Mouse (Mus musculus): ENCODE measurements around the gene Wdr81. TPM values are rescaled to one million over a fixed set of nuclear protein-coding genes. Genes with fewer than 3 reads are reported as not detected.

Gene Wdr81
- polyA plus RNA-seq, 1 experiment from 2014 or later = 7.2 TPM

GRCm38 (mm10) chr11:75423091-75423490 is 31.4 kb downstream of the Wdr81 start:
- no peaks in the 10 kb centered on the region for H3K36me3 ChIP-seq (replicated peaks)
- no peak overlapping the region for H3K27ac ChIP-seq
- H3K4me1 ChIP-seq = peaks cover 5% of the 10 kb centered on the region
- no peak for ATAC-seq (ENCODE audit: low FRiP score)
- H3K27me3 ChIP-seq = no peaks in the 10 kb centered on the region
- WGBS = 80% methylated on average over 3 of the region's 3 CpGs
- no peak overlapping the region for H3K4me3 ChIP-seq (replicated peaks)
- H3K4me2 ChIP-seq = no peak overlapping the region
- H3K9me3 ChIP-seq = no peaks in the 10 kb centered on the region
- no peak overlapping the region for H3K9ac ChIP-seq

GRCm38 (mm10) chr11:75422013-75422792 is 32.3 kb downstream of the Wdr81 start, which contains the start of gene Serpinf1:
Gene Serpinf1, minus strand, starts transcription at chr11:75422701.
- WGBS = 60% methylated on average over 10 of the region's 10 CpGs
- H3K9me3 ChIP-seq = no peaks in the 10 kb centered on the region
- no peaks in the 10 kb centered on the region for H3K36me3 ChIP-seq (replicated peaks)
- H3K4me1 ChIP-seq = peaks cover 5% of the 10 kb centered on the region
- peak within 1 kb of the TSS; percentile 13; the same call in 1 of the 2 replicates for H3K9ac ChIP-seq
- H3K4me2 ChIP-seq = peak within 1 kb of the TSS; percentile 23
- peak within 1 kb of the TSS; percentile 22 for H3K4me3 ChIP-seq (replicated peaks)
- H3K27ac ChIP-seq = no peak within 1 kb of the TSS
- no peaks in the 10 kb centered on the region for H3K27me3 ChIP-seq
- no peak for ATAC-seq (ENCODE audit: low FRiP score)

GRCm38 (mm10) chr11:75421375-75422012 is 33.0 kb downstream of the Wdr81 start:
- ATAC-seq (ENCODE audit: low FRiP score) = no peak
- 44% methylated on average over 6 of the region's 6 CpGs for WGBS
- Histone ChIP-seq H3K27me3 (no peaks in the 10 kb centered on the region), H3K9ac (peak overlapping the region; percentile 13; the same call in 1 of the 2 replicates), H3K4me2 (peak overlapping the region; percentile 23), H3K4me3 (replicated peaks) (peak overlapping the region; percentile 22), H3K9me3 (no peaks in the 10 kb centered on the region), H3K27ac (no peak overlapping the region), H3K4me1 (peaks cover 5% of the 10 kb centered on the region), H3K36me3 (replicated peaks) (no peaks in the 10 kb centered on the region)

DNA sequence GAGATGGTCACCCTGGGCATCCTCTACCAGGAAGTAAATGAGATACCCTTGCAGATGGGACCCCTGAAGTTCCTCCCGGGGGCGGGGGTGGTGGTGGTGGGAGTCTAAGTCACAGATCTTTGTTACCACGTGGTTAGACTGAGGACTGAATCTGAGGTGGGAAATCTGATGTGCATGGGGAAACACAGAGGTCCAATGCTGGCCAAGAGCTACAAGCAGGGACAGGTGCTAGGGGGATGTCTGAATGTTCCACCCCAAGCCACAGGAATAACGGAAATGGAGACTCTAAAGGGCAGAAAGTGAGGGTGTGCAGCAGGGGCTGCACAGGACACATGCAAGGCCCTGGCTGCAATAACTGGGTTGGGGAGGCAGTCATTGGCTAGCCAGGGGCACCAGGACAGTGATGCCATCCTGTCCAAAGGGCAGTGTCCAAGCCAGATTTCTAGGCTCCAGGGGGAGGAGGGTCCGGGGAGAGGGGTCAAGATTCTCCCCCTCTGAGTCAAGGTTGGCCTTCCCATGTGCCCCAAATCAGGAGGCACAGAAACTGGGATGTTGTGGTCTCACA is 33.6 kb downstream of the Wdr81 start:
- Histone ChIP-seq H3K9ac (no peak overlapping the region), H3K27ac (no peak overlapping the region), H3K36me3 (replicated peaks) (no peaks in the 10 kb centered on the region), H3K9me3 (no peaks in the 10 kb centered on the region), H3K4me1 (peaks cover 5% of the 10 kb centered on the region), H3K4me3 (replicated peaks) (no peak overlapping the region), H3K4me2 (no peak overlapping the region), H3K27me3 (no peaks in the 10 kb centered on the region)
- WGBS = 64% methylated on average over 5 of the region's 5 CpGs
- no peak for ATAC-seq (ENCODE audit: low FRiP score)

DNA sequence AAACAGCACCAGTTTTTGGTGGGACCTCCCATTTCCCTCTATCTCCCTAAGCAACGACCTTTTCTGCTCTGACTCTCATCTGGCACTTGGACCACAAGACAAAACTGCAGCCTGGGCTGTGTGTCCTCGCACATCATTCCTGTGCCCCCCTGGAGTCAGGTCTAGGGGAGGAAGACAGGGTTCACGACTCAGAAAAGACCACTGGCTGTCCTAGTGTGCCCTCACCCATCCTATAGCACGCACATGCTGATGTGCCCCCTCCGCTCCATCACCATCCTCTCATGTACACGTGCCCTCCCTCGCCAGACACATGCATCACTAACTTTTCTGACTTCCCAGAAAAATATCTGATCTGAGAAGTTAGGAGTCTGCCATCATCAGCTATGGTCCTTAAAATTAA is 34.5 kb downstream of the Wdr81 start:
- H3K27me3 ChIP-seq = no peaks in the 10 kb centered on the region
- H3K4me3 ChIP-seq (replicated peaks) = no peak overlapping the region
- peaks cover 5% of the 10 kb centered on the region for H3K4me1 ChIP-seq
- H3K27ac ChIP-seq = no peak overlapping the region
- H3K9me3 ChIP-seq = no peaks in the 10 kb centered on the region
- H3K4me2 ChIP-seq = no peak overlapping the region
- 84% methylated on average over 7 of the region's 7 CpGs for WGBS
- no peak overlapping the region for H3K9ac ChIP-seq
- ATAC-seq (ENCODE audit: low FRiP score) = no peak
- no peaks in the 10 kb centered on the region for H3K36me3 ChIP-seq (replicated peaks)

DNA sequence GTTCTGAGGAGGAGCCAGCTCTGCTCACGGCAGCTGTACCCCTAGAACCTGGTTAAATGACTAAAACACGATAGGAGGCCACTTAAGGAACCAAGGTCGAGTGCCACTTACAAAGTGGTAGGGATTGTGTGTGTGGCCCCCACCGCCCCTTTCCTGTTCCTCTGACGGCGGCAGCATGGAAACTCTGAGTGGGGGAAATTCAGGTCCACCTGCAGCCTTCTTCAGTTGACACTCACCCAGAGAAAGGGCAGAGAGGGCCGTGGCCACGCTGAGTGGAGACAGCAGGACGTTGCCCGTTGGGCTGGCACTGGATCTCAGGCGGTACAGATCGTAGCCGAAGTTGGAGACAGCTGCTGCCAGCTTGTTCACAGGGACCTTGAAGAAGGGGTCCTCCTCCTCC is 38.5 kb downstream of the Wdr81 start:
- ATAC-seq (ENCODE audit: low FRiP score) = no peak
- Histone ChIP-seq H3K27ac (no peak overlapping the region), H3K9ac (no peak overlapping the region), H3K36me3 (replicated peaks) (no peaks in the 10 kb centered on the region), H3K9me3 (no peaks in the 10 kb centered on the region), H3K4me1 (no peaks in the 10 kb centered on the region; the same call in 1 of the 2 replicates), H3K4me2 (no peak overlapping the region), H3K4me3 (replicated peaks) (no peak overlapping the region), H3K27me3 (no peaks in the 10 kb centered on the region)
- 89% methylated on average over 13 of the region's 13 CpGs for WGBS

GRCm38 (mm10) chr11:75415096-75415495 is 39.4 kb downstream of the Wdr81 start:
- H3K4me3 ChIP-seq (replicated peaks) = no peak overlapping the region
- WGBS = 66% methylated on average over 7 of the region's 7 CpGs

GRCm38 (mm10) chr11:75410591-75410990 is 43.9 kb downstream of the Wdr81 start:
- no peak for ATAC-seq (ENCODE audit: low FRiP score)

More at GRCm38 (mm10) chr11:75415096-75415495, 39.4 kb downstream of the Wdr81 start:
- Histone ChIP-seq H3K4me1 (no peaks in the 10 kb centered on the region), H3K27ac (no peak overlapping the region), H3K4me2 (no peak overlapping the region), H3K36me3 (replicated peaks) (no peaks in the 10 kb centered on the region), H3K9ac (no peak overlapping the region), H3K27me3 (no peaks in the 10 kb centered on the region), H3K9me3 (no peaks in the 10 kb centered on the region)
- no peak for ATAC-seq (ENCODE audit: low FRiP score)

GRCm38 (mm10) chr11:75409679-75410575 is 44.6 kb downstream of the Wdr81 start:
- Histone ChIP-seq H3K9me3 (no peaks in the 10 kb centered on the region), H3K4me3 (replicated peaks) (no peak overlapping the region), H3K9ac (no peak overlapping the region), H3K4me2 (no peak overlapping the region), H3K36me3 (replicated peaks) (no peaks in the 10 kb centered on the region), H3K4me1 (no peaks in the 10 kb centered on the region), H3K27me3 (no peaks in the 10 kb centered on the region), H3K27ac (no peak overlapping the region)
- ATAC-seq (ENCODE audit: low FRiP score) = no peak
- 81% methylated on average over 17 of the region's 17 CpGs for WGBS

More at GRCm38 (mm10) chr11:75410591-75410990, 43.9 kb downstream of the Wdr81 start:
- H3K27me3 ChIP-seq = no peaks in the 10 kb centered on the region
- H3K4me3 ChIP-seq (replicated peaks) = no peak overlapping the region
- H3K9ac ChIP-seq = no peak overlapping the region
- no peaks in the 10 kb centered on the region for H3K36me3 ChIP-seq (replicated peaks)
- WGBS = 93% methylated on average over 7 of the region's 7 CpGs
- no peak overlapping the region for H3K4me2 ChIP-seq
- no peak overlapping the region for H3K27ac ChIP-seq
- H3K9me3 ChIP-seq = no peaks in the 10 kb centered on the region
- H3K4me1 ChIP-seq = no peaks in the 10 kb centered on the region

DNA sequence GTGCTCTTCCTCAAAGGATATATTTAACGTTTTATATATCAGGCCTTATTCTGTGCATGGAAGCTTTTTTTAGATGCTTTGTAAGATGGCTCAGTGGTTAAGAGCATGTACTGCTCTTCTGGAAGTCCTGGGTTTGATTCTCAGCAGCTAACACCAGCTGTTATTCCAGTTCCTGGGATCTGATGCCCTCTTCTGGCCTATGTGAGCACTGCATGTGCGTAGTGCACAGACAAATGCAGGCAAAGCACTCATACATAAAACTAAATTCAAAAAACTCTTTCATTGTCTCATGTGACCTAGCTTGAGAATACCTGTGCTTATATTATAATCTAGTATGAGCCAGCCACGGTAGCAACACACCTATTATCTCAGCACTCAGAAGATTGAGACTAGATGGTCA is 47.7 kb downstream of the Wdr81 start:
- ATAC-seq (ENCODE audit: low FRiP score) = no peak
- no peaks in the 10 kb centered on the region for H3K9me3 ChIP-seq
- no peaks in the 10 kb centered on the region for H3K36me3 ChIP-seq (replicated peaks)
- H3K4me1 ChIP-seq = no peaks in the 10 kb centered on the region
- no peak overlapping the region for H3K27ac ChIP-seq
- 42% methylated on average over 3 of the region's 3 CpGs for WGBS
- H3K4me3 ChIP-seq (replicated peaks) = no peak overlapping the region
- no peak overlapping the region for H3K9ac ChIP-seq
- H3K27me3 ChIP-seq = no peaks in the 10 kb centered on the region
- H3K4me2 ChIP-seq = no peak overlapping the region

GRCm38 (mm10) chr11:75406104-75406503 is 48.4 kb downstream of the Wdr81 start:
- Histone ChIP-seq H3K9me3 (no peaks in the 10 kb centered on the region), H3K36me3 (replicated peaks) (no peaks in the 10 kb centered on the region), H3K27me3 (no peaks in the 10 kb centered on the region), H3K9ac (no peak overlapping the region), H3K4me3 (replicated peaks) (no peak overlapping the region), H3K4me1 (no peaks in the 10 kb centered on the region), H3K27ac (no peak overlapping the region), H3K4me2 (no peak overlapping the region)
- ATAC-seq (ENCODE audit: low FRiP score) = no peak
- WGBS = 74% methylated on average over 4 of the region's 4 CpGs

DNA sequence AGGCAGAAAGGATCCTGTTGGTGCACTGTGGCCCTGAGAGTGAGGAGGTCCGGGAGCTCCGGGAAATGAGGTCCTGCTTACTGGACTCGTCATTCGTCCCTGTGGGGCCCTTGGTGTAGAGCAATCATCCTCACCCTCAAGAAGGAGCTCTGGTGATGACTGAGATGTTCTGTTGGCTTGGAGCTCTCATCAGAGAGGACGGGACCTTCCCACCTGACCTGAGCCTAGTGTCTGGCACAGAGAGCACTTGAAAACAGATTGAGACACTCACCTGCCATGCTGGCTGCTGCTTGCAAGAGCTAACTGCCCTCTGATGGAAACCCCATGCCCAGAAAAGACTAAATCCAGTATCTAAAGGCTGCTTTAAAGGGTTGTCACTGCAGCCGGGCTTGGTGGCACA is 49.7 kb downstream of the Wdr81 start:
- Histone ChIP-seq H3K4me1 (no peaks in the 10 kb centered on the region), H3K27me3 (no peaks in the 10 kb centered on the region), H3K36me3 (replicated peaks) (no peaks in the 10 kb centered on the region; the same call in 1 of the 2 replicates), H3K4me3 (replicated peaks) (no peak overlapping the region), H3K9ac (no peak overlapping the region), H3K9me3 (no peaks in the 10 kb centered on the region), H3K27ac (no peak overlapping the region), H3K4me2 (no peak overlapping the region)
- 93% methylated on average over 6 of the region's 6 CpGs for WGBS
- no peak for ATAC-seq (ENCODE audit: low FRiP score)

Data from forebrain, embryonic 12.5 days (tissue).